Mouse (Mus musculus) olfactory bulb, adult 2 months (tissue): ENCODE results near the gene Kalrn. TPM values are rescaled to one million over a fixed set of nuclear protein-coding genes. Genes with fewer than 3 reads are reported as not detected.

Experiments used
- H3K27ac ChIP-seq: fragments of 200-500 bp; 2 replicates; pipeline ENCODE4 v1.5.1; 2012; ENCODE audit warnings: low read depth, low read length; ENCODE audit not compliant: insufficient read depth
- H3K4me1 ChIP-seq: fragments of 200-500 bp; 2 replicates; pipeline ENCODE4 v1.6.1; 2012; ENCODE audit warnings: low read length; ENCODE audit not compliant: control insufficient read depth, insufficient read depth
- H3K4me3 ChIP-seq: fragments of 200-500 bp; 2 replicates; pipeline ENCODE4 v1.5.1; 2012; ENCODE audit warnings: mild to moderate bottlenecking, low read depth, low read length, moderate library complexity; ENCODE audit not compliant: insufficient read depth
- CTCF ChIP-seq: fragments of 200-500 bp; IDR thresholded peaks from 2 replicates; pipeline ENCODE4 v1.5.1; 2012; ENCODE audit warnings: low read depth, mild to moderate bottlenecking, low read length, moderate library complexity; ENCODE audit not compliant: insufficient read depth
- POLR2A ChIP-seq: fragments of 200-500 bp; IDR thresholded peaks from 2 replicates; pipeline ENCODE4 v1.6.1; 2012; ENCODE audit warnings: mild to moderate bottlenecking, low read depth, low read length, moderate library complexity; ENCODE audit not compliant: insufficient read depth
- WGBS: fragments of 180-500 bp; shearing (Covaris S2); methylation state at CpG from one replicate; pipeline ENCODE4 v1.1.7; 2018; 5-methylcytosine and 5-hydroxymethylcytosine counted together
- polyA plus RNA-seq: library from polyadenylated mRNA; stranded (reverse); fragments of >200 nt; gene quantifications from 2 replicates; pipeline ENCODE4 v1.2.4, GENCODE M21; 2012; ENCODE audit warnings: low replicate concordance; ENCODE audit not compliant: missing spikeins, insufficient read depth, insufficient read length

The Kalrn gene
- polyA plus RNA-seq, 1 experiment = 153 TPM

DNA sequence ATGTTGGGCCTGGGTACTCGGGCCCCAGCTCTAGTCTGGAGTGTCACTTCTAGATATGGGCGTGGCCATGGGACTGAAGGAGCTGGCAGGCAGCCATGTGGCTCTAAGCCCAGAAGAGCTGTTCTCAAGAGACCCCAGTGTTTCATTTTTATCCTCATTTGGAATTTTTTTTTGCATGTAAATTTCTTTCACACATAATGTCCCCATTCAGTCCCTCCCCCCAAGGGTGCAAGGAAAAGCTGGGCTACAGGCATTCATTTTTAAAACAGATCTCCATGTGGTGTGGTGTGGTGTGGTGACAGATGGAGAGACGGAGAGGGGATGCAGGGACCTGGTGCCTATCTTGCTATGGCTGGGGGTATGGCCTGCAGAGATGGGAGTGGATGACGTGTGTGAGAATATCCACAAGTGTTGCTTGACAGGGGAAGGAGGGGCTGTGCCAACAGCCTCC, 569.2 kb downstream of the Kalrn start:
- H3K27ac ChIP-seq = peak overlapping the region; percentile 31; the same call in 1 of the 2 replicates
- H3K4me1 ChIP-seq = peaks cover 14% of the 10 kb centered on the region

DNA sequence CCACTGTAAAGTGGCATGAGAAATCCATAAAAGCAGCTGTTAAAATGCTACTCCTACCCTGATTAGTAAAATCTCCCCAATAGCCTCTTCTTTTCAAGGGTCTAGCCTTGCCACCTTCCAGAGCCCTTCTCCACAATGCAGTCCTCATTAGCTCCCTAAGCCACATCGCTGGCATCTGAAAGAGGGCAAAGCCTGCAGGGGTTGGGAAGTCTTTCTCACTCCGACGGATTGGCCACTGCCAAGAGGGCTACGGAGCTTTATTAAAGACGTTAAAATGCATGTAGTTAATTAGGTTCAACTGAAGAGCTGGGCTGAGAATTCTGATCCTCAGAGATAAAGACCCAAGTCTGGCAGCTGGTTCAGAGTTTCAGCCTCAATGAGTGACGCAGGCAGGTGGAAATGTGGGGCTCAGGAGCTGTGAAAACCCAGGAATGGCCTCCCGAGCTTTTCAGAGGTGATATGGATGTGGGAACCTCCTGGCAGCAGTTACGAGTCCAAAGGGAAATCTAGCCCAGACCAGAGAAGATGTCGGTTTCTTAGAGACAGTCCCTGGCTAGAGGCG, 569.7 kb downstream of the Kalrn start:
- TF ChIP-seq POLR2A (no peak), CTCF (no peak)
- H3K4me1 ChIP-seq = peaks cover 14% of the 10 kb centered on the region
- H3K27ac ChIP-seq = peak overlapping the region; percentile 31; the same call in 1 of the 2 replicates
- 37% methylated on average over 10 of the region's 10 CpGs for WGBS
- no peak overlapping the region for H3K4me3 ChIP-seq

More for the DNA sequence above, 569.2 kb downstream of the Kalrn start:
- no peak for TF ChIP-seq CTCF
- no peak for TF ChIP-seq POLR2A
- H3K4me3 ChIP-seq = no peak overlapping the region
- WGBS = 22% methylated on average over 4 of the region's 4 CpGs

DNA sequence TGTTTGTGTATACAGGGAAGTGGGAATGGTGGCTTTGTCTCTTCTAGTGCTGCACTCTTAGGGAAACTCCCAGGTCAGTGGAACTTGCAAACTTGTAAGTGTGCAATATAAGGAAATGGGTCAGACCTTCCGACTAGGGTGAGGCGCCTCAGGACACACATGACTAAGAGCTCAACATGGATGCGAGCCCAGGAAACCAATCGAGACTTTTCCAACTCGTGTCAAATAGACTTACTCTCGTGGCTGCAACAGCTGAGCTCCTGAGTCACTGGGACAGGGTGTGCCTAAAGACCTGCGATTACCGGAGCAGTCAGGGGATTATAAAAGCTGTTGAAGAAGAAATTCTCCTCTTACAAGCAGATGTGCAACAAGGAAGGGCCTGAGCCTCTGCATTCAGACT, 572.6 kb downstream of the Kalrn start:
- peaks cover 14% of the 10 kb centered on the region for H3K4me1 ChIP-seq
- 50% methylated on average over 8 of the region's 8 CpGs for WGBS

DNA sequence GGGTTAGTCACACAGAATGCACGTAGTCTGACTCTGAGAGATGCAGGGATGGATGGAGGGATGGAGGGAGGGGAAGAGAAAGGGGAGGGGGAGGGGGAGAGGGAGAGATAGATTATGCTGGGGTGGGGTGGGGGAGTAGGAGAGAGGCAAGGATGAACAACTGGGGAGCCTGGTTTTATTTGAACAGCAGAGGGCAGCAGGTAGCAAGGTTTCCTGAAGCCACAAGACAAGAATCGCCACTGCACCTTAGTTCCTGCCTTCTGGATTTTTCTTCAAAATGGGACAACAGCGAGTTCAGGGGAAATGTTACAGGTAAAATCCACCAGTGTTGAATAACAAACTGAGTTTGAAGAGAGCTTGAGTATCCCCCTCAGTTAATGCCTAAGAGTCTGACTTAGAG, 573.9 kb downstream of the Kalrn start:
- Histone ChIP-seq H3K4me3 (no peak overlapping the region), H3K4me1 (peaks cover 10% of the 10 kb centered on the region), H3K27ac (no peak overlapping the region)
- TF ChIP-seq CTCF = no peak
- no peak for TF ChIP-seq POLR2A
- WGBS = 28% methylated on average over 3 of the region's 3 CpGs

More for the DNA sequence above, 572.6 kb downstream of the Kalrn start:
- H3K4me3 ChIP-seq = no peak overlapping the region
- H3K27ac ChIP-seq = no peak overlapping the region
- TF ChIP-seq POLR2A (no peak), CTCF (no peak)

DNA sequence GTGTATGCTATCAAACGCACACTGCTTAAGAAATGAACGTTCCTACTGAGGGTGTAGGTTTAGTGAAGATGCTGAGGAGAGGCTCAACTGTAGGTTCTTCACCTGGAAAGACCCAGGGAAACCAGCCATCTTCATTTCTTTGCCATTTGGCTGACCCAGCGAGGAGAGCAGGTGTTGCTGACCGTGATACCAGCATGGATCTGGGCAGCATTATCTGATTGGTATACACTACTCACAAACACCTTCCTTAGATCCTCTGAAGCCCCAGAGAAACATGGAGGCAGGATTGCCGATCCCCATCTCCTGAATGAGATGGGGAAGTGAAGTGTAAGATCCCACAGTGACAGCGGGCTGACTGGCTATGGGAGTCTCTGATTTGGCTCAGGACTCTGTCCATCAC, 575.3 kb downstream of the Kalrn start:
- Histone ChIP-seq H3K4me3 (no peak overlapping the region), H3K27ac (no peak overlapping the region), H3K4me1 (peaks cover 8% of the 10 kb centered on the region; the same call in 1 of the 2 replicates)
- WGBS = 93% methylated on average over 6 of the region's 6 CpGs
- TF ChIP-seq CTCF = no peak
- TF ChIP-seq POLR2A = no peak

DNA sequence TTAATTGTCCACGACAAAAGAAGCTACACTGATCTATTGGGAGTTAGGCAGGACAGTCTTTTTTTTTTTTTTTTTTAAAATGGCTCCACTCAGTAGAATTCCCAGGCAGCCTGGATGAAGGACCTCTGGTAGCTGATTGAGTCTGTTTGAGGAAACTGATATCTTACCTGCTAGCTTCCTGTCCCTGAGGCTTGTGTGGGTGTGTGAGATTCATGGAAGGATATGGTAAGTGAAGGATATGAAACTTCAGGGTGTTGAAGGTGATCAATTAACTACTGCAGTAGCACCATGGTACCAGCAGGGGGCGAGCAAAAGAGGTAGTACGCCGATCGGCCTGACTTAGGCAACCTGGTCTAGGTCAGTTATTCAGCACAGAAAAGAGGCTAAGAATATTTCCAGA, 577.3 kb downstream of the Kalrn start:
- no peak overlapping the region for H3K4me3 ChIP-seq
- H3K27ac ChIP-seq = no peak overlapping the region
- peaks cover 4% of the 10 kb centered on the region; the same call in 1 of the 2 replicates for H3K4me1 ChIP-seq
- no peak for TF ChIP-seq POLR2A
- 7% methylated on average over 5 of the region's 5 CpGs for WGBS

DNA sequence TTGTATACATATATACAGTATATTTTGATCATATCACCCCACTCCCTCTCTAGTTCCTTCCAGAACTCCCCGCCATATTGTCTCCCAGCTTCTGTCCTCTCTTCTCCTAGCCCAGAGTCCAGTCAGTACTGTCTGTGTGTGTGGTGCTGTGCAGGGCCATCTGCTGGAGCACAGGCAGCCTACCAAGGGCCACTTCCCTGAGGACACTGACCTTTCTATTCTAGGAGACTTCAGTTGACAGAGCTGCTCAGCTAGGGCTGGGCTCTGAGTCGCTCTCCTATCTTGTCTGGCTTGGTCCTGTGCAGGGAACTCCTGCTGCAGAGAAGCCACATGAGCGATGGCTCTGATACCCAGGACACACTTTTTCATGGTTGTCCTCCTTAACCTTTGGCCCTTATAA, 577.8 kb downstream of the Kalrn start:
- H3K4me1 ChIP-seq = peaks cover 4% of the 10 kb centered on the region; the same call in 1 of the 2 replicates
- H3K4me3 ChIP-seq = no peak overlapping the region
- TF ChIP-seq CTCF (no peak), POLR2A (no peak)
- WGBS = 87% methylated on average over 3 of the region's 3 CpGs
- H3K27ac ChIP-seq = no peak overlapping the region

DNA sequence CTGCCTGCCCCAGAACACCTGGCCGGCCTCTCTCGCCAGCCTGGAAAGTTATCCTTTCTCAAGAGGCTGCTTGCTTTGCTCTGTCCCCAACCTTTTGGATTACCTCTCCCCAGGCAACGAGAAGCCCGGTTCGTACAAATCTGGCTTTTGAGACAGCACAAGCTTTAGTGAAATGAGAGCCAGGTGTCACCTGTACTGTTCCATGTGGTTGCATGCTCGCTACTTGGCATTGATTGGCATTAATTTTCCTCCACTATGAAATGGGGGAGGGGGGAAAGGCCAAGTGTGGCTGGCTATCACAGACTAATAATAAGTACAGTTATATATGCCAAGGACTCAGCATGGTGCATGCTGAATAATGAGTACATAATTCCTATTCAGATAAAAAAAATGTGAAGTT, 579.0 kb downstream of the Kalrn start:
- H3K4me3 ChIP-seq = no peak overlapping the region
- H3K4me1 ChIP-seq = peaks cover 4% of the 10 kb centered on the region; the same call in 1 of the 2 replicates
- H3K27ac ChIP-seq = no peak overlapping the region
- no peak for TF ChIP-seq CTCF
- TF ChIP-seq POLR2A = no peak
- WGBS = 86% methylated on average over 6 of the region's 6 CpGs

DNA sequence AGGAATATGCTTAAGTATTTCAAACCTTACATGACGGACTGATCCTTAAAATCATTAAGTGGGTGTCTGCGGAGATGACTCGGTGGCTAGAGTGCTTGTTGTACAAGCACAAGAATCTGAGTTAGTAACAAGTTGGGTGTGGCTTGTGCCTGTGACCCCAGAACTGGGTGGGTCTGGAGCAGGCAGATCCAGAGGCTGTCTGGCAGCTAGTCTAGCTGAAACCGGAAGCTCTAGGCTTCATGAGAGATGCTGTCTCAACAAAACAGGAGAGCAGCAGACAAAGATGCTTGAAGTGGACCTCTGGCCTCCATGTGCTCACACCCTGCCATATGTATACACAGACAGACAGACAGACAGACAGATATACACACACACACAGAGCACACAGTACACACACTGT, 582.6 kb downstream of the Kalrn start:
- TF ChIP-seq CTCF = no peak
- no peak for TF ChIP-seq POLR2A
- H3K4me1 ChIP-seq = peaks cover 4% of the 10 kb centered on the region; the same call in 1 of the 2 replicates

More for the DNA sequence above, 582.6 kb downstream of the Kalrn start:
- no peak overlapping the region for H3K4me3 ChIP-seq
- WGBS = 79% methylated on average over 4 of the region's 4 CpGs
- H3K27ac ChIP-seq = no peak overlapping the region
